Mouse (Mus musculus): ENCODE data around the gene Slc38a6. TPM values are rescaled to one million over a fixed set of nuclear protein-coding genes. Genes with fewer than 3 reads are reported as not detected.

Slc38a6 gene
- total and polyA plus RNA-seq, 3 experiments: 7.0 to 15.4 (median 10.2) TPM

DNA sequence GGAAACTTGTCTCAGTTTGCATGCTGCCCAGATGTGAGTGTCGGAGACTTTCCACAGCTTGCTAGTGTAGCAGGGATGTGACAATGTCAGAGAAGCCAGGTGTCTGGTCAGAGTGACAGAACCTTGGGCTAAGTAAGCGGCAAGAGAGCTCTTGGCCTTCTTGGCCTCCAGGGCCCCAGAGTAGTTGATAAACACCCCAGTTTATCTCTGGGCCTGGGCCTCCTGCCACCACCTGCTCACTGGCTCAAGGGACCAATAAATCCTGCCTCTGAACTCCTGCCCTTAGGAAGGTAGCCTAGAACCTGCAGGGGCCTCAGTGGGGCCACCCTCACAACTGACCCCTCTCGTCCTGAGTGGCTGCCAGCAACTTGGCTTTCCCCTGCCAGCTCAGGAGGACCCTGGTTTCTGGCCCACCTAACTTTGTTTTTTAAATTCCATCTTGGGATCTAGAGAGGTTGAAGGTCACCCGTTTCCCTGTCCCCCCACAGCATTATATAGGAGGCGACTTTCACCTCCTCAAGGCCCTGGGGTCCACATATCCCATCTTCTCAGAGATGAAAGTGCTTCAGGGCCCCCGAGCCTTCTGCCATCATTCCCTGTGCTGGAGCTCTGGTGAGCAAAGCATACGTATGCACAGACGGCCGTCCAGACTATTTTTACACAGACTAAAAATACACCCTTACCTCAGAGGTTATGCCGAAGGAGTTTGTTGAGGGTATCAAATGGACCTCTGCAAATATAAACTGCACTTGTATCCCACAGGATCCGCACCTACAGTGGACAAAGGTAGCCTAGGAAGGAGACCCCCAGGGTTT, 116.5 kb downstream of the Slc38a6 start:
- no peak overlapping the region for H3K27ac ChIP-seq (ENCODE audit: insufficient read depth, low read depth)
- dilution Hi-C loops (cut with MboI; ENCODE audit: extremely low pct_ligation_motif_present, extremely low pct_unique_long_range_greater_than_20kb, low sequenced_read_pairs) (no loop called here), in situ Hi-C loops (cut with MboI; ENCODE audit: low pct_ligation_motif_present, low pct_unique_long_range_greater_than_20kb, low sequenced_read_pairs) (no loop called here)
- H3K79me2 ChIP-seq (replicated peaks; ENCODE audit: control insufficient read depth, extremely low read depth, insufficient read depth, poor library complexity, severe bottlenecking): no peaks in the 10 kb centered on the region
- DNase-seq (ENCODE audit: extremely low read depth): no peak
- peaks cover 0 to 22% of the 10 kb centered on the region in 2 experiments; a peak in 2 of 4 replicates for H3K4me1 ChIP-seq (ENCODE audit: control insufficient read depth in 1 of 2, insufficient read depth in 2 of 2)
- no peaks in the 10 kb centered on the region for H3K9me3 ChIP-seq (replicated peaks; ENCODE audit: low read length)
- H3K27me3 ChIP-seq (replicated peaks): no peaks in the 10 kb centered on the region
- H3K36me3 ChIP-seq (replicated peaks in 1 of 2; ENCODE audit: control insufficient read depth in 1 of 2, insufficient read depth in 1 of 2, low read length in 1 of 2): no peaks in the 10 kb centered on the region
- TF ChIP-seq UBTF (IDR thresholded peaks at IDR 0.05; ENCODE audit: low read depth, low read length) (no peak), GABPA (IDR thresholded peaks at IDR 0.05; ENCODE audit: insufficient replicate concordance, low read depth, low read length) (no peak), MXI1 (IDR thresholded peaks at IDR 0.05; ENCODE audit: low read depth, low read length) (no peak), CHD2 (IDR thresholded peaks at IDR 0.05; ENCODE audit: low read length) (no peak)
- H3K4me3 ChIP-seq (replicated peaks in 1 of 3; ENCODE audit: low read depth in 2 of 3, low read length in 2 of 3, poor library complexity in 1 of 3): no peak overlapping the region
- no peak overlapping the region for H3K4me2 ChIP-seq (ENCODE audit: insufficient read depth, low read depth, poor library complexity, severe bottlenecking)
- no peak overlapping the region for H3K9ac ChIP-seq (ENCODE audit: insufficient read depth, low read depth)

Other genes starting within 250 kb of the Slc38a6 start
- gene Six1, start 232.9 kb upstream of the Slc38a6 start, total RNA-seq (2012; rRNA removed): 8.1 and 9.5 TPM in 2 replicates
- gene Six1, start 232.9 kb upstream of the Slc38a6 start, total RNA-seq (2014; rRNA removed): 7.6 and 7.9 TPM in 2 replicates
- gene Six1, start 232.9 kb upstream of the Slc38a6 start, polyA plus RNA-seq (2012; ENCODE audit: insufficient read length, low read depth): 16.1 and 16.5 TPM in 2 replicates
- 2.0 and 2.4 TPM in 2 replicates for gene Six4, start 173.3 kb upstream of the Slc38a6 start, total RNA-seq (2012; rRNA removed)
- 2.2 and 2.4 TPM in 2 replicates for gene Six4, start 173.3 kb upstream of the Slc38a6 start, total RNA-seq (2014; rRNA removed)
- gene Six4, start 173.3 kb upstream of the Slc38a6 start, polyA plus RNA-seq (2012; ENCODE audit: insufficient read length, low read depth): 1.9 and 2.5 TPM in 2 replicates
- 38.1 and 39.4 TPM in 2 replicates for gene Mnat1, start 163.1 kb upstream of the Slc38a6 start, total RNA-seq (2012; rRNA removed)
- gene Mnat1, start 163.1 kb upstream of the Slc38a6 start, total RNA-seq (2014; rRNA removed): 64.2 and 73.8 TPM in 2 replicates
- 69.0 TPM in 2 replicates for gene Mnat1, start 163.1 kb upstream of the Slc38a6 start, polyA plus RNA-seq (2012; ENCODE audit: insufficient read length, low read depth)
- gene Trmt5, start 69 bp upstream of the Slc38a6 start, total RNA-seq (2012; rRNA removed): 21.9 and 26.3 TPM in 2 replicates
- 51.3 and 57.7 TPM in 2 replicates for gene Trmt5, start 69 bp upstream of the Slc38a6 start, total RNA-seq (2014; rRNA removed)
- gene Trmt5, start 69 bp upstream of the Slc38a6 start, polyA plus RNA-seq (2012; ENCODE audit: insufficient read length, low read depth): 40.4 and 40.5 TPM in 2 replicates